Mouse (Mus musculus) lung, postnatal 0 days (tissue): ENCODE data around the gene Gstt3. TPM values are rescaled to one million over a fixed set of nuclear protein-coding genes. Genes with fewer than 3 reads are reported as not detected.

Experiments used
- ATAC-seq: fragments of 200-750 bp; cut with Nextera tagmentation; 2 replicates; pipeline ENCODE4 v1.8.0; 2017; ENCODE audit warnings: moderate library complexity
- DNase-seq: peaks from one replicate; pipeline ENCODE4 v3.0.0-alpha.2; 2016; ENCODE audit warnings: low spot score
- H3K27ac ChIP-seq: fragments of 300-500 bp; sonication (generic); 2 replicates; pipeline ENCODE4 v1.5.1; 2014; ENCODE audit warnings: antibody characterized with exemption, mild to moderate bottlenecking, low read length, mixed read lengths
- H3K27me3 ChIP-seq: fragments of 300-500 bp; sonication (generic); replicated peaks from 2 replicates; pipeline ENCODE4 v1.6.1; 2014; ENCODE audit warnings: low read length, mixed read lengths; ENCODE audit not compliant: insufficient read depth
- H3K36me3 ChIP-seq: fragments of 300-500 bp; sonication (generic); 2 replicates; pipeline ENCODE4 v1.6.1; 2014; ENCODE audit warnings: low read length, mixed read lengths; ENCODE audit not compliant: insufficient read depth
- H3K4me1 ChIP-seq: fragments of 300-500 bp; sonication (generic); 2 replicates; pipeline ENCODE4 v1.6.1; 2014; ENCODE audit warnings: antibody characterized with exemption, low read depth, low read length, mixed read lengths; ENCODE audit not compliant: insufficient read depth
- H3K4me2 ChIP-seq: fragments of 300-500 bp; sonication (generic); replicated peaks from 2 replicates; pipeline ENCODE4 v1.6.1; 2014; ENCODE audit warnings: low read depth, mild to moderate bottlenecking, low read length, moderate library complexity, mixed read lengths
- H3K4me3 ChIP-seq: fragments of 300-500 bp; sonication (generic); 2 replicates; pipeline ENCODE4 v1.5.1; 2014; ENCODE audit warnings: low read depth, low read length
- H3K9ac ChIP-seq: fragments of 300-500 bp; sonication (generic); replicated peaks from 2 replicates; pipeline ENCODE4 v1.6.1; 2014; ENCODE audit warnings: low read depth, mild to moderate bottlenecking
- H3K9me3 ChIP-seq: fragments of 300-500 bp; sonication (generic); 2 replicates; pipeline ENCODE4 v1.6.1; 2016; ENCODE audit warnings: low read length, mixed read lengths
- CTCF ChIP-seq: IDR thresholded peaks from 2 replicates; pipeline ENCODE4 v1.5.1; 2016; ENCODE audit warnings: antibody characterized with exemption, mild to moderate bottlenecking
- EP300 ChIP-seq: IDR thresholded peaks from 2 replicates; pipeline ENCODE4 v1.6.1; 2016; ENCODE audit warnings: antibody characterized with exemption, mild to moderate bottlenecking, control low read depth
- WGBS: fragments of 180-500 bp; shearing (Covaris S2); extraction: QIAGEN DNeasy Blood & Tissue Kit; methylation state at CpG from one replicate; pipeline ENCODE4 v1.1.7; 2014; 5-methylcytosine and 5-hydroxymethylcytosine counted together
- polyA plus RNA-seq: library from polyadenylated mRNA; unstranded; fragments of >200 nt; fragmentation: Nextera tagmentation; extraction: Ambion mirVana; gene quantifications from 2 replicates; pipeline ENCODE4 v1.2.1, GENCODE M21; 2015

Gstt3 gene
- polyA plus RNA-seq, 1 experiment from 2014 or later: 58.9 TPM

GRCm38 (mm10) chr10:75797619-75798175 lies 16.5 kb upstream of the Gstt3 start:
- no peaks in the 10 kb centered on the region for H3K9me3 ChIP-seq
- WGBS: under 1% methylated on average over 12 of the region's 12 CpGs
- ATAC-seq: peak; percentile 69
- no peaks in the 10 kb centered on the region for H3K36me3 ChIP-seq
- H3K27me3 ChIP-seq: no peaks in the 10 kb centered on the region
- H3K4me1 ChIP-seq: peaks cover 10% of the 10 kb centered on the region; the same call in 1 of the 2 replicates
- DNase-seq: peak; percentile 66
- H3K9ac ChIP-seq: peak overlapping the region; percentile 37
- peak overlapping the region; percentile 67 for H3K4me2 ChIP-seq
- TF ChIP-seq EP300 (no peak), CTCF (no peak)
- H3K4me3 ChIP-seq: peak overlapping the region; percentile 53
- H3K27ac ChIP-seq: peak overlapping the region; percentile 28; the same call in 1 of the 2 replicates

GRCm38 (mm10) chr10:75796731-75797516 lies 15.7 kb upstream of the Gstt3 start:
- DNase-seq: peak; percentile 72
- Histone ChIP-seq H3K9me3 (no peaks in the 10 kb centered on the region), H3K36me3 (no peaks in the 10 kb centered on the region), H3K4me1 (peaks cover 10% of the 10 kb centered on the region; the same call in 1 of the 2 replicates), H3K4me3 (peak overlapping the region; percentile 53), H3K9ac (peak overlapping the region; percentile 37; the same call in 1 of the 2 replicates), H3K4me2 (peak overlapping the region; percentile 67), H3K27ac (0 out of 2 replicates have a peak overlapping the region, but pooled peaks have one; percentile 28), H3K27me3 (no peaks in the 10 kb centered on the region)
- 32% methylated on average over 11 of the region's 11 CpGs for WGBS
- TF ChIP-seq EP300 (no peak), CTCF (no peak)
- ATAC-seq: peak; percentile 57

DNA sequence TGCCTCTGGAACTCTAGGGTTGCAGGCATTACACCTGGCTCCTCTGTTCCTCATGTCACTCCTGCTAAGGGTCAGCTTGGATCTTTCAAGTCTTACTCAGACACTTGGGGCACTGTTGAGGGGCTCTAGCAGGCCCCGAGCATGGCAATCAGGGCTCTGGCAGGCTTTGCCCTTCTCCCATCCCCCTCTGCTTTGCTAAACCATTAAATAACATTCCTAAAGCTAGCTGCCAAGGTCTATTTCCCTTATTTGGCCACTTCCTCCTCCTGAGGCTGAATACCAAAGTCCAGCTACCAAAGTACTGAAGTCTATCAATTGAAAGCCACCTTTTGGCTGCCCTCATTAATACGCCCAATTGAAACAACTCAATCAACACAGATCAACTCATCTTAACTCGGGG lies 13.7 kb upstream of the Gstt3 start:
- no peak for TF ChIP-seq CTCF
- TF ChIP-seq EP300: no peak
- Histone ChIP-seq H3K9ac (no peak overlapping the region), H3K4me2 (no peak overlapping the region), H3K4me3 (no peak overlapping the region), H3K9me3 (no peaks in the 10 kb centered on the region), H3K27ac (no peak overlapping the region), H3K36me3 (no peaks in the 10 kb centered on the region), H3K27me3 (no peaks in the 10 kb centered on the region), H3K4me1 (peaks cover 10% of the 10 kb centered on the region; the same call in 1 of the 2 replicates)
- DNase-seq (peak; percentile 84), ATAC-seq (peak; percentile 50)
- 28% methylated on average over 3 of the region's 3 CpGs for WGBS

DNA sequence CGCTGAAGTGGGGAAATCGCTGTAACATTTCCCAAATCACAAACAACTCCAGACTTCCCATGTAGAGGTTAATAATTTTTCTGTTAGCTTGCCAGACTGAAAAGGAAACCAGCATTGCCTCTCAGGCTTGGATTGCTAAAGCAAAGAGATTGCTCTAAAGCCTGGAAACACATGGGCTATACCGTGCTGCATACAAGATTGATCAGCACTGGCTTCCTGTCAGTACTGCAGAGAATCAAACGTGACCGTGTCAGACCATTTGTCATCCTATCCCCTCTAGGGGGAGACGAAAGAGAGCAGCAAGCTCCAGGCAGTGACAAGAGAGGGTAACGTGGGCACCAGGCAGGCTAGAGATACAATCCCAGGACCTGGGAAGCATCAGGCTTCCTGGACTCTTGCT lies 9.6 kb upstream of the Gstt3 start:
- Histone ChIP-seq H3K4me1 (peaks cover 10% of the 10 kb centered on the region; the same call in 1 of the 2 replicates), H3K9ac (no peak overlapping the region), H3K9me3 (no peaks in the 10 kb centered on the region), H3K27ac (no peak overlapping the region), H3K36me3 (no peaks in the 10 kb centered on the region), H3K4me3 (no peak overlapping the region), H3K4me2 (no peak overlapping the region), H3K27me3 (no peaks in the 10 kb centered on the region)
- TF ChIP-seq CTCF (peak; percentile 45), EP300 (no peak)
- DNase-seq: peak; percentile 59
- 7% methylated on average over 7 of the region's 7 CpGs for WGBS
- no peak; the same call in 1 of the 2 replicates for ATAC-seq

DNA sequence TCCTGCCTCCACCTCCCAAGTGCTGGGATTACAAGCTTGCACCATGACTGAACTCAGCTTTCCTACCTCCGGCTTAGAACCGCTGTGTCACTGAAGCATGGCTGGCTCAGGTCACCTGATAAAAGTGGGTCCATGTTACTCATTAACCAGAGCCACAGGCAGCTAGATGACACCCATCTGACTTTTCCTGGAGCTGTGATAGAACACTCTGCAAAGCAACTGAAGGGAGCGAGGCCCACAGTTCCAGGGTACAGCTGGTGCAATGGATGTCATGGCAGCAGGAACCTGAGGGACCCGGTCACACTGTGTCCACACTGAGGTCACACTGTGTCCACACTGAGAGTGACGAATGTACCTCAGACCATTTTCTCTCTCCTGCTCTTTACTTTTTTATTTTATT lies 8.6 kb upstream of the Gstt3 start:
- Histone ChIP-seq H3K4me3 (no peak overlapping the region), H3K36me3 (no peaks in the 10 kb centered on the region), H3K9me3 (no peaks in the 10 kb centered on the region), H3K4me1 (peaks cover 4% of the 10 kb centered on the region; the same call in 1 of the 2 replicates), H3K4me2 (no peak overlapping the region), H3K27me3 (no peaks in the 10 kb centered on the region), H3K9ac (no peak overlapping the region), H3K27ac (no peak overlapping the region)
- WGBS: 54% methylated on average over 5 of the region's 5 CpGs
- peak; percentile 26 for DNase-seq
- TF ChIP-seq CTCF (no peak), EP300 (no peak)
- ATAC-seq: peak; percentile 55

DNA sequence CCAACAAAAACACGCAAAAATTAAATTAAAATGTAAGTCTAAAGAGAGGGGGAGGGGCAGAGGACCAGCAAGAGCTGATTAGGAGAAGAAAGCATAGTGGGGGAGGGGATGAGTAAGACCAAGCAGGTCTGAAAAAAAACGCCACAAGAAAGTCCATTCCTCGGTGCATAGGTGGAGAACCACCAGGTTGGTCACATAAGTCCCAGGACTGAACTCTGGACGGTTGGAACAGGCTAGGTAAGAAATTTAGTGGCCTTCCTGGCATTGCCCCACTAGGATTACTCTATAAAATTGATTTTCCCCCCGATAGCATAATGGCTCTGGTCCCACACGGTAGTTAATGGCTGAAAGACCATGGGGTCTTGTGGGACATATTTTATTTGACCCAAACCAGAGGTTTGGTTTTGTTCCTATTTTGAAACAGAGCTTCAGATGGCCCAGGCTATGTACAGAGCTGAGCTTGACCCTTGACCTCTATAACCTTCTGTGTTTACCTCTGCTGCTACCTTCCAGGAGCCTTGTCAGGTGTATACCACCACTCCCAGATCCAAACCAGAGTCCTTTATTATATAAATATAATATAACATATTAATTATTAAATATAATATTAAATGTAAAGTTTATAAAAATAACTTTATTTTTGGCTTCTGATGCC lies 8.0 kb upstream of the Gstt3 start:
- H3K9ac ChIP-seq: no peak overlapping the region
- no peak overlapping the region for H3K27ac ChIP-seq
- no peak overlapping the region for H3K4me2 ChIP-seq
- H3K36me3 ChIP-seq: no peaks in the 10 kb centered on the region
- H3K27me3 ChIP-seq: no peaks in the 10 kb centered on the region
- WGBS: 81% methylated on average over 6 of the region's 6 CpGs
- no peak for TF ChIP-seq CTCF
- TF ChIP-seq EP300: no peak
- H3K4me3 ChIP-seq: no peak overlapping the region
- no peaks in the 10 kb centered on the region for H3K4me1 ChIP-seq
- H3K9me3 ChIP-seq: no peaks in the 10 kb centered on the region
- no peak for DNase-seq
- no peak for ATAC-seq
